Mouse (Mus musculus) forebrain, embryonic 16.5 days (tissue): ENCODE results near the gene Drg1. TPM values are rescaled to one million over a fixed set of nuclear protein-coding genes. Genes with fewer than 3 reads are reported as not detected.
A peak's percentile ranks its signal among the peaks of the same experiment; 100 is the strongest.
"Not testable (repeated sequence)": the region's sequence is repeated elsewhere in the genome, so short reads cannot be mapped to it uniquely, and the experiment has no call there.

ENCODE experiments used
- ATAC-seq: fragments of 200-750 bp; cut with Nextera tagmentation; 2 replicates; pipeline ENCODE4 v1.8.0; 2017; ENCODE audit warnings: mild to moderate bottlenecking, moderate library complexity
- H3K27ac ChIP-seq: fragments of 300-500 bp; sonication (generic); 2 replicates; pipeline ENCODE4 v1.5.1; 2014; ENCODE audit warnings: low read length, control low read depth
- H3K27me3 ChIP-seq: fragments of 300-500 bp; sonication (generic); replicated peaks from 2 replicates; pipeline ENCODE4 v1.6.1; 2014; ENCODE audit warnings: low read length; ENCODE audit not compliant: control insufficient read depth, insufficient read depth
- H3K36me3 ChIP-seq: fragments of 300-500 bp; sonication (generic); 2 replicates; pipeline ENCODE4 v1.6.1; 2014; ENCODE audit not compliant: control insufficient read depth, insufficient read depth
- H3K4me1 ChIP-seq: fragments of 300-500 bp; sonication (generic); replicated peaks from 2 replicates; pipeline ENCODE4 v1.6.1; 2014; ENCODE audit warnings: low read length; ENCODE audit not compliant: control insufficient read depth, insufficient read depth
- H3K4me2 ChIP-seq: fragments of 300-500 bp; sonication (generic); 2 replicates; pipeline ENCODE4 v1.6.1; 2014; ENCODE audit warnings: mild to moderate bottlenecking, low read length, control low read depth
- H3K4me3 ChIP-seq: fragments of 300-500 bp; sonication (generic); replicated peaks from 2 replicates; pipeline ENCODE4 v1.5.1; 2014; ENCODE audit warnings: mild to moderate bottlenecking, low read length, control low read depth
- H3K9ac ChIP-seq: fragments of 300-500 bp; sonication (generic); replicated peaks from 2 replicates; pipeline ENCODE4 v1.6.1; 2014; ENCODE audit warnings: low read depth, low read length, control low read depth
- H3K9me3 ChIP-seq: fragments of 300-500 bp; sonication (generic); 2 replicates; pipeline ENCODE4 v1.6.1; 2016; ENCODE audit warnings: low read length; ENCODE audit not compliant: control insufficient read depth
- WGBS: fragments of 180-500 bp; shearing (Covaris S2); extraction: QIAGEN DNeasy Blood & Tissue Kit; methylation state at CpG from one replicate; pipeline ENCODE4 v1.1.7; 2014; 5-methylcytosine and 5-hydroxymethylcytosine counted together
- polyA plus RNA-seq: library from polyadenylated mRNA; unstranded; fragments of >200 nt; fragmentation: Nextera tagmentation; extraction: Ambion mirVana; gene quantifications from 2 replicates; pipeline ENCODE4 v1.2.1, GENCODE M21; 2015

Drg1 gene
- polyA plus RNA-seq, 1 experiment from 2014 or later: 252 TPM

- H3K36me3 ChIP-seq, H3K27ac ChIP-seq, H3K9ac ChIP-seq, H3K4me3 ChIP-seq, ATAC-seq, H3K4me1 ChIP-seq, H3K27me3 ChIP-seq, H3K4me2 ChIP-seq, H3K9me3 ChIP-seq: not testable (repeated sequence)
- 78% methylated on average over 6 of the region's 6 CpGs for WGBS
These were observed 85.6 kb downstream of the Drg1 start for GRCm38 (mm10) chr11:3180510-3181160.

DNA sequence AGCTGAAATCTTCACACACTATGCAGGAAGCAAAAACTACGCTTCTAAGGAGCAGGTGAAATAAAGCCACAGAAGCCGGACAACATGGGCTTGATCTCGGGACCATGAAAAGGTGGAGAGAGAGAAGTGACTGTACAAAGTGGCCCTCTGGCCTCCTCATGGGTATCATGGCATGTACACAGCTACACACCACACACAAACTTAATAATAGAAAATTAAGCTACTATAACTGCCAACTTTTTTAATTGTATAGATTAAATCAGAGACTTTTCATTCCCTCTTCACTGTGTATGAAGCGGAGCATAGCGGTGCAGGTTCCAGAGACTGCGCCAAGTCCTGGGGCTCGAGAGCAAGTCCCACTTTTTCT lies 86.5 kb downstream of the Drg1 start:
- H3K9me3 ChIP-seq, H3K9ac ChIP-seq, H3K4me3 ChIP-seq, H3K4me1 ChIP-seq, H3K27ac ChIP-seq, ATAC-seq, H3K36me3 ChIP-seq, H3K4me2 ChIP-seq, H3K27me3 ChIP-seq: not testable (repeated sequence)
- WGBS: 91% methylated on average over 7 of the region's 7 CpGs

- H3K36me3 ChIP-seq, H3K27me3 ChIP-seq, H3K9me3 ChIP-seq, H3K9ac ChIP-seq, ATAC-seq, H3K4me1 ChIP-seq, H3K4me3 ChIP-seq, H3K27ac ChIP-seq, H3K4me2 ChIP-seq: not testable (repeated sequence)
- WGBS: 87% methylated on average over 6 of the region's 6 CpGs
These were observed 87.1 kb downstream of the Drg1 start for GRCm38 (mm10) chr11:3178968-3179725.

DNA sequence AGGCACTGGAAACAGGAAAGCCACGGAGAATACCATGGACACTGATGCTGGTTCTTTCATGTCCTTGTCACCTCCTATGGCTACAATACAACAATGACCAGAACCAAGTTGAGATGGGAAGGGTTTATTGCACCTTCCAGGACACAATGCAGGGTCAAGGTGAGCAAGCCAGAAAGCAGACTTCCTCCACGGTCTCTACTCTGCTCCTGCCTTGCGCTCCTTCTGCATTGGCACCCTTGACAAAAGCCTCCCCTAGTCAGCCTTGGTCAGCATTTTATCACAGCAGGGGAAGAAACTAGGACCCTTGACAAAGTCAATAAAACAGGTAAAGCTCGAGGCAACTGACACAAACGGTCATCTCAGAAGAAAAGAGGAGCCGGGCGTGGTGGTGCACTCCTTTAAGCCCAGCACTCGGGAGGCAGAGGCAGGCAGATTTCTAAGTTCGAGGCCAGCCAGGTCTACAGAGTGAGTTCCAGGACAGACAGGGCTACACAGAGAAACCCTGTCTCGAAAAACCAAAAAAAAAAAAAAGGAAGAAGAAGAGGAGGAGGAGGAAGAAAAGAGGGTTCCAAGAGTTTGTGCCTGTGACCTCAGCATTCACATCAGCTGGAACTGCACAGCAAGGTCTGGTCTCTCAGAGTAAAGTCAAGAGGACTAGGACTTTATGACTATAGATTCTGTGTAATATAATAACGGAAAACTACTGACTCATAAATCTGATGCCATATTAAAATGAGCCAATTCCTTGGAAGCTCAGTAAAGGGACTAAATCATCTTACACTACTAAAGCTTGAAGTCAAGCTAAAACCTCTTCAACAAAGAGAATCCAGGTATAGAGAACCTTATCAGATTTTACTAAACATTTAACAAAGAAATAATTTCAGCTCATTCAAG lies 92.5 kb downstream of the Drg1 start:
- H3K27ac ChIP-seq, H3K9ac ChIP-seq: not testable (repeated sequence)
- ATAC-seq: peak; percentile 54

DNA sequence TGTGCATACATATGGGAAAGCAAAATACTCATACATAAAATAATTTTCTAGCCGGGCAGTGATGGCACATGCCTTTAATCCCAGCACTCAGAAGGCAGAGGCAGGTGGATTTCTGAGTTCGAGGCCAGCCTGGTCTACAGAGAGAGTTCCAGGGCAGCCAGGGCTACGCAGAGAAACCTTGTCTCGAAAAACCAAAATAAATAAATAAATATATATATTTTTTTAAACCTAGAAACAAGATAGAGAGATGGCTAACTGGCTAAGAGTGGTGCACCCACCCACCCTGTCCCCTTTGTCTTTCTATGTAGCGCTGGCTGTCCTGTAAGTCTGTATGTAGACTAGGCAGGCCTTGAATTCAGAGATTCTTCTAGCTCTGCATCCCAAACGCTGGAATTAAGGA lies 93.7 kb downstream of the Drg1 start:
- H3K36me3 ChIP-seq, H3K4me2 ChIP-seq, H3K27ac ChIP-seq, H3K4me3 ChIP-seq, H3K9me3 ChIP-seq, ATAC-seq, H3K4me1 ChIP-seq, H3K9ac ChIP-seq, H3K27me3 ChIP-seq: not testable (repeated sequence)
- WGBS: 45% methylated on average over 4 of the region's 6 CpGs

More for the DNA sequence above, 92.5 kb downstream of the Drg1 start:
- not testable (repeated sequence) for H3K4me2 ChIP-seq, H3K4me1 ChIP-seq, H3K4me3 ChIP-seq, H3K36me3 ChIP-seq, H3K27me3 ChIP-seq, H3K9me3 ChIP-seq
- 84% methylated on average over 11 of the region's 11 CpGs for WGBS

GRCm38 (mm10) chr11:3171931-3172330 lies 94.3 kb downstream of the Drg1 start:
- not testable (repeated sequence) for H3K4me3 ChIP-seq, H3K4me1 ChIP-seq, H3K4me2 ChIP-seq, H3K27me3 ChIP-seq, H3K27ac ChIP-seq, H3K9ac ChIP-seq, H3K9me3 ChIP-seq, H3K36me3 ChIP-seq, ATAC-seq
- 73% methylated on average over 1 of the region's 1 CpGs for WGBS

GRCm38 (mm10) chr11:3169042-3169441 lies 97.2 kb downstream of the Drg1 start:
- H3K9ac ChIP-seq, H3K27me3 ChIP-seq, H3K27ac ChIP-seq, ATAC-seq, H3K4me1 ChIP-seq, H3K36me3 ChIP-seq, H3K4me2 ChIP-seq, H3K9me3 ChIP-seq, H3K4me3 ChIP-seq: not testable (repeated sequence)
- 72% methylated on average over 2 of the region's 2 CpGs for WGBS

DNA sequence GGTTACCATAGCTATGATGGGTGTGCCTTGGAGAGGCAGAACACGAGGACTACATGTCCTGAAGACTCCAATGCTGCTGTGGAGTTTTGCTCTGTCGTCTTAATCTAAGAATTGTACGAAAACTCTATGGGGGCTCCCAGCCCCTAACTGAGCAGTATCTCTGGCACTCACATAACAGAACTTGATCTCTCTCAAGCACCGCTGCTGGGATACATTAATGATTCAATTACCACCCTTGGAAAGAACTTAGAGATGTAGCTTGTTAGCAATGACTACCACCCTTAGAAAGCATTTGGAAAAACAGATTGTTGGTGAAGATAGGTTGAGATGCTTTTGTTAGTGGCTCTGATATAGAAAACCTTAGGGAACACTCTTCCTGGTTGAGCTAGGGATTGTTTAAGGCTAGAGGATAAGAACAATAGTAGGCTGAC lies 98.6 kb downstream of the Drg1 start:
- not testable (repeated sequence) for H3K36me3 ChIP-seq, H3K4me3 ChIP-seq, H3K9me3 ChIP-seq, H3K27ac ChIP-seq, H3K9ac ChIP-seq, H3K4me2 ChIP-seq, H3K4me1 ChIP-seq, H3K27me3 ChIP-seq
- 0 out of 2 replicates have a peak, but pooled peaks have one; percentile 4 for ATAC-seq
- 68% methylated on average over 4 of the region's 4 CpGs for WGBS

- H3K4me2 ChIP-seq, H3K27ac ChIP-seq, H3K27me3 ChIP-seq, H3K9me3 ChIP-seq, H3K4me3 ChIP-seq, H3K9ac ChIP-seq, H3K4me1 ChIP-seq, H3K36me3 ChIP-seq: not testable (repeated sequence)
- ATAC-seq: 0 out of 2 replicates have a peak, but pooled peaks have one; percentile 18
- 92% methylated on average over 4 of the region's 4 CpGs for WGBS
These were observed 99.1 kb downstream of the Drg1 start for GRCm38 (mm10) chr11:3167129-3167528.
